22 mouse cellular contexts compared by ENCODE assay signal in genomic region chr10:71093312-71093711, GRCm38 (mm10).
DNase-seq lines count a peak whose midpoint lies in the region; ATAC-seq and TF ChIP-seq lines count a peak whose summit lies in the region.
"Had no signal": no experiment of that assay in that cellular context is flagged by ENCODE, and none has a peak within 500 bp of the region (broad histone marks: within the 10 kb centered on the region; RNA-seq: fewer than 3 reads in every experiment).

No protein-coding gene starts in this region.

- TF ChIP-seq POLR2A in kidney, adult 2 months (IDR thresholded peaks at IDR 0.05; ENCODE audit: low read depth, low read length): no peak

- 93% methylated on average over 2 of the region's 2 CpGs for WGBS in kidney, adult 2 months
- 86% methylated on average over 2 of the region's 2 CpGs for WGBS in lung, postnatal 0 days

- no peak for TF ChIP-seq EP300 in lung, postnatal 0 days (IDR thresholded peaks at IDR 0.05)

- no peak for DNase-seq in kidney, adult 2 months
- DNase-seq in kidney, postnatal 4 days: no peak
- no peak for DNase-seq in lung, postnatal 0 days (ENCODE audit: low spot score)
- no peak for DNase-seq in lung, postnatal 10 days
- DNase-seq in NIH3T3 (ENCODE audit: low read depth): peak; percentile 19
- DNase-seq in spleen, postnatal 36 days (ENCODE audit: low spot score in 2 of 2): no peak
- no peak for DNase-seq in right cerebral cortex, postnatal 10 days (ENCODE audit: low spot score in 2 of 2)
- DNase-seq: adrenal gland, postnatal 36 days; cerebellum, adult 9-10 months; heart, postnatal 36 days; lung, adult 18-20 months; lung, postnatal 4 days; retina, postnatal 1 day; thymus, adult 2 months; thymus, postnatal 4 days had no signal

- no peak overlapping the region for H3K4me2 ChIP-seq in lung, postnatal 0 days (replicated peaks; ENCODE audit: low read depth, low read length)
- H3K4me2 ChIP-seq: forebrain, embryonic 13.5 days; heart, embryonic 13.5 days; hindbrain, embryonic 15.5 days; kidney, embryonic 15.5 days; midbrain, embryonic 15.5 days; neural tube, embryonic 13.5 days had no signal

- no peaks in the 10 kb centered on the region for H3K36me3 ChIP-seq in kidney, adult 2 months (ENCODE audit: control insufficient read depth, insufficient read depth, low read length)
- no peaks in the 10 kb centered on the region for H3K36me3 ChIP-seq in lung, postnatal 0 days (ENCODE audit: insufficient read depth, low read length)
- H3K36me3 ChIP-seq: heart, embryonic 13.5 days; hindbrain, embryonic 15.5 days; kidney, embryonic 15.5 days; midbrain, embryonic 15.5 days; neural tube, embryonic 13.5 days had no signal

- no peaks in the 10 kb centered on the region for H3K27me3 ChIP-seq in kidney, adult 2 months (replicated peaks; ENCODE audit: control insufficient read depth, insufficient read depth, low read length)
- no peaks in the 10 kb centered on the region for H3K27me3 ChIP-seq in lung, postnatal 0 days (replicated peaks; ENCODE audit: insufficient read depth, low read length)
- H3K27me3 ChIP-seq: forebrain, embryonic 13.5 days; heart, embryonic 13.5 days; hindbrain, embryonic 15.5 days; kidney, embryonic 15.5 days; midbrain, embryonic 15.5 days; neural tube, embryonic 13.5 days had no signal

- H3K4me3 ChIP-seq in kidney, adult 2 months (ENCODE audit: insufficient read depth, low read depth, low read length): no peak overlapping the region
- H3K4me3 ChIP-seq in lung, postnatal 0 days (ENCODE audit: low read depth, low read length): no peak overlapping the region
- H3K4me3 ChIP-seq: forebrain, embryonic 13.5 days; heart, embryonic 13.5 days; hindbrain, embryonic 15.5 days; kidney, embryonic 15.5 days; midbrain, embryonic 15.5 days; myocyte; neural tube, embryonic 13.5 days had no signal

- peaks cover 4% of the 10 kb centered on the region; the same call in 1 of the 2 replicates for H3K4me1 ChIP-seq in kidney, adult 2 months (ENCODE audit: control insufficient read depth, insufficient read depth, low read length)
- no peaks in the 10 kb centered on the region for H3K4me1 ChIP-seq in lung, postnatal 0 days (ENCODE audit: insufficient read depth, low read depth, low read length)
- H3K4me1 ChIP-seq: forebrain, embryonic 13.5 days; heart, embryonic 13.5 days; hindbrain, embryonic 15.5 days; kidney, embryonic 15.5 days; midbrain, embryonic 15.5 days; neural tube, embryonic 13.5 days had no signal

- peak; percentile 27; the same call in 1 of the 2 replicates for TF ChIP-seq CTCF in kidney, adult 2 months (conservative IDR thresholded peaks at IDR 0.05; ENCODE audit: insufficient read depth, insufficient read length, low read depth, low read length)
- peak; percentile 41 for TF ChIP-seq CTCF in lung, postnatal 0 days (IDR thresholded peaks at IDR 0.05)

- H3K9ac ChIP-seq in lung, postnatal 0 days (replicated peaks; ENCODE audit: low read depth): no peak overlapping the region
- H3K9ac ChIP-seq: forebrain, embryonic 13.5 days; heart, embryonic 13.5 days; hindbrain, embryonic 15.5 days; kidney, embryonic 15.5 days; midbrain, embryonic 15.5 days; neural tube, embryonic 13.5 days had no signal

- H3K9me3 ChIP-seq in lung, postnatal 0 days (ENCODE audit: low read length): no peaks in the 10 kb centered on the region
- H3K9me3 ChIP-seq: forebrain, embryonic 13.5 days; heart, embryonic 13.5 days; hindbrain, embryonic 15.5 days; kidney, embryonic 15.5 days; midbrain, embryonic 15.5 days; neural tube, embryonic 13.5 days had no signal

- no peak overlapping the region for H3K27ac ChIP-seq in kidney, adult 2 months (ENCODE audit: insufficient read depth, low read depth, low read length)
- H3K27ac ChIP-seq in lung, postnatal 0 days (ENCODE audit: low read length): no peak overlapping the region
- H3K27ac ChIP-seq: forebrain, embryonic 13.5 days; heart, embryonic 13.5 days; hindbrain, embryonic 15.5 days; kidney, embryonic 15.5 days; midbrain, embryonic 15.5 days; neural tube, embryonic 13.5 days had no signal

- no peak for ATAC-seq in lung, postnatal 0 days
- ATAC-seq: forebrain, embryonic 13.5 days; midbrain, embryonic 15.5 days had no signal
